Mouse (Mus musculus): ENCODE results near the gene Nifk.
A peak's percentile ranks its signal among the peaks of the same experiment; 100 is the strongest.

Gene Nifk

GRCm38 (mm10) chr1:118321661-118322201, at the start of gene Nifk:
Gene Nifk, plus strand, starts transcription at chr1:118321839.
- peak; percentile 96 for DNase-seq

GRCm38 (mm10) chr1:118275139-118275538, 46.5 kb upstream of the Nifk start:
- DNase-seq: no peak

GRCm38 (mm10) chr1:118292291-118292690, 29.3 kb upstream of the Nifk start:
- DNase-seq: no peak

- DNase-seq: no peak
These were observed 27.4 kb upstream of the Nifk start for GRCm38 (mm10) chr1:118294192-118294591.

- DNase-seq: no peak
These were observed 26.8 kb upstream of the Nifk start for GRCm38 (mm10) chr1:118294826-118295225.

GRCm38 (mm10) chr1:118296673-118297072, 25.0 kb upstream of the Nifk start:
- DNase-seq: no peak

GRCm38 (mm10) chr1:118297719-118298118, 23.9 kb upstream of the Nifk start:
- no peak for DNase-seq

- peak; percentile 89 for DNase-seq
These were observed 10.6 kb upstream of the Nifk start for GRCm38 (mm10) chr1:118310780-118311621.

GRCm38 (mm10) chr1:118311622-118312326, 9.9 kb upstream of the Nifk start, which contains the start of gene Tsn:
Gene Tsn, minus strand, starts transcription at chr1:118311739.
- no peak for DNase-seq

- DNase-seq: peak; percentile 55
These were observed 943 bp upstream of the Nifk start for GRCm38 (mm10) chr1:118320696-118321095.

GRCm38 (mm10) chr1:118334749-118335713, 13.4 kb downstream of the Nifk start:
- no peak for DNase-seq

GRCm38 (mm10) chr1:118335847-118336246, 14.2 kb downstream of the Nifk start:
- no peak for DNase-seq

GRCm38 (mm10) chr1:118337921-118338320, 16.3 kb downstream of the Nifk start:
- no peak for DNase-seq

- no peak for DNase-seq
These were observed 22.2 kb downstream of the Nifk start for GRCm38 (mm10) chr1:118343649-118344435.

GRCm38 (mm10) chr1:118349922-118350321, 28.3 kb downstream of the Nifk start:
- DNase-seq: no peak

- peak; percentile 35 for DNase-seq
These were observed 37.6 kb downstream of the Nifk start for GRCm38 (mm10) chr1:118359071-118359761.

GRCm38 (mm10) chr1:118367970-118368369, 46.3 kb downstream of the Nifk start:
- DNase-seq: peak; percentile 10

- DNase-seq: no peak
These were observed 47.3 kb downstream of the Nifk start for GRCm38 (mm10) chr1:118368721-118369461.

GRCm38 (mm10) chr1:118377784-118378183, 56.1 kb downstream of the Nifk start:
- DNase-seq: no peak

GRCm38 (mm10) chr1:118380105-118380786, 58.6 kb downstream of the Nifk start:
- no peak for DNase-seq

Data from cerebellum, adult 9-10 months (tissue).